Mouse (Mus musculus): Measurements from ENCODE around the gene Homer1.

Homer1 gene

GRCm38 (mm10) chr13:93399710-93400216 is 100.3 kb downstream of the Homer1 start:
- DNase-seq (ENCODE audit: low spot score in 2 of 2), result no peak

GRCm38 (mm10) chr13:93401947-93402346 is 102.5 kb downstream of the Homer1 start:
- no peak for DNase-seq (ENCODE audit: low spot score in 2 of 2)

- no peak for DNase-seq (ENCODE audit: low spot score in 2 of 2)
Observed at GRCm38 (mm10) chr13:93406855-93407254, 107.4 kb downstream of the Homer1 start.

DNA sequence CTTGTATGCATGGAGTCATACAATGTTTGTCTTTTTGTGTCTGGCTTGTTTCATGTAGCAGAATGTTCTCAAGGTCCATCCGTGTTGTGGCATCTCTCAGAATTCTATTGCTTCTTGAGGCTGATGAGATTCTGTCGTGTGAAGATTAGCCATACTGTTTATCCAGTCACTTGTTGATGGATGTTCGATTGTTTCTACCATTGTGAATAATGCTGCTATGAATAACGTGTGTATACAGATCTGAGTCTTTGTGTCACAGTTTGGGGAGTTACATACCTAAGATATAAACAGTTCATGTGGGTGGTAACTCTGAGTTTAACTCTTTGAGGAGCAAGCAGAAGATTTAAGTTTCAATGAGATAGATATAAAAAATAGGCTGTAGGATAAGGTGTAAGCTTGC is 110.9 kb downstream of the Homer1 start:
- DNase-seq (ENCODE audit: low spot score in 2 of 2), result no peak

- DNase-seq (ENCODE audit: low spot score in 2 of 2), result no peak
Observed at GRCm38 (mm10) chr13:93415055-93415454, 115.6 kb downstream of the Homer1 start.

DNA sequence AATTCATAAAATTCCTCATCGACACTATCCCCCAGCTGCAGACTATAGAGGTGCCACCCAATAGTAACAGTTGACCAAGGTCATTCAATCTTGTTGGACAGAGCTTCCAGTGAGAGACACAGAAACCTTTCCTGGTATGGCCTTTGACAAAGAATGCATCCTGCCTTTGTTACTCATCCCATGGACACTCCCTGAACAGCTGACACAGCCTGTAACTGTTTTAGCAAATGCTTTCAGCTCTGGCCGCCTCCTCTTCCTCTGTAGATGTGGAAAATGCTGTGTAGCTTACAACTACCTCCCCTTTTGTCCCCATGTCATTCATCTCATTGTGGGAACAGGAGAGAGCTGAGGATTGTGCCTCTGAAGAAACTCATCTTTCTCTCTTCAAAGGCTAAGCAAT is 118.9 kb downstream of the Homer1 start:
- DNase-seq (ENCODE audit: low spot score in 2 of 2), result no peak

DNA sequence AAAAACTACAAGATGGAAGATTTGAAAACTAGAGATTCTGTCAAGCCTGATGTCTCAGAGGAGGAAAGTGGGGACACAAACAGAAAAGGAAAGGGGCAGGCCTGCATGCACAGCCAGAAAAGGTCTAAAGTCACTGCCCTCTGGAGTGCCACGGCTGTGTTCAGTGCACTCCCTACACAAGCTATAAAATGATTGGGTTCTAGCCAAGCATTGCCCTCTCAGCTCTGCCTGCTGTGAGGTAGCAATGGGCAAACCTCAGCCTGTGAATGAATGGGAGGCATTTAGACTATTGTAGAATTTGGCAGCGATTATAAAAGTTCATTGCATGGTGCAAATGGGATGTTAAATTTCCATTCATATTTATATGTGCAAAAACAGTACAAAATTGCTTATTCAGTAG is 120.3 kb downstream of the Homer1 start:
- no peak for DNase-seq (ENCODE audit: low spot score in 2 of 2)

DNA sequence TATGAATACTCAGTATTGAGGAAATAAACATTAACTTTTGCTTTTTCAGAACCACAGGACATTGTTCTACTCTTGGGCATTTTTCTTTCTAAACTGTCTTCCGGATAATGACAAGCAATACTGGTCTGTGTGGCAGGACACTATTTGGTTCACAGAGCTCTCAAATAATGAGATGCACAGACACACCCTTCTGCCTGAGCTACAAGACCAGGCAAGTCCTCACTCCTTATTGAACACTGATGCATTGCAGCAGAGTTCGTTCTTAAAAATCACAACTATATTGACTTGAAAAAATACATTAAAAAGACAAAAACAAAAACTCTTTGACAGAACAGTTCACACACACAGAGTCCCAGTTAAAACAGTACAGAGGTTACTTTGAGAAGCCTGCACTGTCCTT is 123.8 kb downstream of the Homer1 start:
- DNase-seq (ENCODE audit: low spot score in 2 of 2), result no peak

DNA sequence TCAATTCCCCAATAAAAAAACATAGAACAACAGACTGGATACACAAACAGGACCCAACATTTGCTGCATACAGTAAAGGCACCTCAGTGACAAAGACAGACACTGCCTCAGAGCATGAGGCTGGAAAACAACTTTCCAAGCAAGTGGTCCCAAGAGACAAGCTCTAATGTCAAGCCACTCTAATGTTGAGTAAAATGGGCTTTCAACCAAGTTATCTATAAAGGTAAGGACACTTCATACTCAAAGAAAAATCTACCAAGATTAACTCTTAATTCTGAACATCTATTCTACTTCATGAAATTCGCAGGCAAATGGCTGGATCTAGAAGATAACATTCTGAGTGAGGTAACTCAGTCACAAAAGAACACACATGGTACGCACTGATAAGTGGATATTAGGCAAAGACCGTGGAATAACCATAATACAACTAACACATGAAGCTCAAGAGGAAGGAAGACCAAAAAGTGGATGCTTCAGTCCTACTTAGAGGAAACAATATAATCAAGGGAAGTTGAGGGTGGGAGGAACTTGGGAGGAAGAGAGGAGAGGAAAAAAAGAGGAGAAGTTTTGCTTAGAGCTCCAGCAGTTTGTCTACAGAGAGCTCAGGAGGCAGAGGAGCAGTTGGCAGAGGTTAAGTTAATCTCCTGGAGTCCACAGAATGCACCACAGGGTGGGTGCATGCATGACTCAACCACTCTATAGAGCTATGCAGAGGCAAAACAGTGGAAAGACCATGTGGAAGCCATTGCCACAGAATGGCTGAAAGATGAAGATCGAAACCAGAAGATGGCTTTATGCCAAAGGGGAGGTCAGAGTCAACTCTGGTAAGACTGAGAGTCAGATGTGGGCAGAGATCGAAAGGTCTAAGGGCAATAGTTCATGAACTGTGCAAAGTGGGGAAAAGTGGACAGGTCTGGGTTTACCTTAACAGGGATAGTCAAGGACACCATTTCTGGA is 128.8 kb downstream of the Homer1 start:
- no peak for DNase-seq (ENCODE audit: low spot score in 2 of 2)

GRCm38 (mm10) chr13:93429205-93429604 is 129.8 kb downstream of the Homer1 start:
- DNase-seq (ENCODE audit: low spot score in 2 of 2), result no peak

- DNase-seq (ENCODE audit: low spot score in 2 of 2), result no peak
Observed at GRCm38 (mm10) chr13:93440167-93440566, 140.7 kb downstream of the Homer1 start.

DNA sequence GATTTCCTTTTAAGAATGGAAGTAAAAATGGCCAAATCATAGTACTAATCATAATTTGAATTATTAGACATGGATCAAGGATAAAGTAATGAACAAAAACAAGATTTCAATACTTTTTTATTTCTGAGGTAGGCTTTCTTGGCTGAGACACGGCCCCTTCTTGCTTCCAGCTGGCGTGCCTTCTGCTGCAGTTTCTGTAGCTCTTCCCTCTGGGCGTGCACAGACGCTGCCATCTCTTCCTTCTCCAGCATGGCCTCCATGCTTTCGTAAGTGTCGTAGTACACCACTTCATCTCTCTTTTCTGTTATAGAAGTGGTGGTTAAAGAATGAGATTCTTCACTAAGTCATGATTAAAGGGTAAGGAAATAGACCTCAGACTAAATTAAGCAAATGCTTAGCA is 153.8 kb downstream of the Homer1 start:
- DNase-seq (ENCODE audit: low spot score in 2 of 2), result peak in 1 of 2 experiments; percentile 11

Measured in cerebellum, postnatal 4 days (tissue).